Comparison of ENCODE assay signal across 25 mouse cellular contexts in genomic region chr2:146361076-146361475, GRCm38 (mm10).
A peak's percentile ranks its signal among the peaks of the same experiment; 100 is the strongest.
DNase-seq lines count a peak whose midpoint lies in the region; ATAC-seq and TF ChIP-seq lines count a peak whose summit lies in the region.
"Had no signal": no experiment of that assay in that cellular context is flagged by ENCODE, and none has a peak within 500 bp of the region (broad histone marks: within the 10 kb centered on the region; RNA-seq: fewer than 3 reads in every experiment).

No protein-coding gene starts in this region.

- no peak overlapping the region for H3K4me3 ChIP-seq in embryonic facial prominence, embryonic 14.5 days (ENCODE audit: low read depth, low read length)
- no peak overlapping the region for H3K4me3 ChIP-seq in embryonic facial prominence, embryonic 10.5 days
- no peak overlapping the region for H3K4me3 ChIP-seq in forebrain, embryonic 14.5 days (ENCODE audit: low read depth, low read length)
- H3K4me3 ChIP-seq in forebrain, embryonic 11.5 days (ENCODE audit: low read depth, low read length), result no peak overlapping the region
- H3K4me3 ChIP-seq in midbrain, postnatal 0 days (ENCODE audit: low read depth, low read length), result no peak overlapping the region
- H3K4me3 ChIP-seq in midbrain, embryonic 11.5 days (ENCODE audit: low read depth, low read length), result no peak overlapping the region
- H3K4me3 ChIP-seq: embryonic facial prominence, embryonic 13.5 days; erythroblast, embryonic 14.5 days; forebrain, embryonic 10.5 days; forebrain, embryonic 15.5 days had no signal

- no peaks in the 10 kb centered on the region for H3K36me3 ChIP-seq in embryonic facial prominence, embryonic 14.5 days (ENCODE audit: control insufficient read depth, insufficient read depth, low read length)
- no peaks in the 10 kb centered on the region for H3K36me3 ChIP-seq in embryonic facial prominence, embryonic 10.5 days (replicated peaks)
- no peaks in the 10 kb centered on the region; the same call in 1 of the 2 replicates for H3K36me3 ChIP-seq in forebrain, embryonic 14.5 days (ENCODE audit: control insufficient read depth, insufficient read depth, low read length)
- no peaks in the 10 kb centered on the region for H3K36me3 ChIP-seq in forebrain, embryonic 11.5 days (ENCODE audit: control insufficient read depth, insufficient read depth, low read length)
- H3K36me3 ChIP-seq in midbrain, postnatal 0 days (ENCODE audit: insufficient read depth, low read length), result no peaks in the 10 kb centered on the region
- H3K36me3 ChIP-seq in midbrain, embryonic 11.5 days (ENCODE audit: control insufficient read depth, insufficient read depth, low read length), result no peaks in the 10 kb centered on the region
- H3K36me3 ChIP-seq: embryonic facial prominence, embryonic 13.5 days; forebrain, embryonic 10.5 days; forebrain, embryonic 15.5 days had no signal

- peak; percentile 56 for ATAC-seq in embryonic facial prominence, embryonic 14.5 days (ENCODE audit: low read depth)
- ATAC-seq in forebrain, embryonic 14.5 days, result no peak
- ATAC-seq in forebrain, embryonic 11.5 days (replicated peaks; ENCODE audit: low FRiP score), result no peak
- ATAC-seq in midbrain, postnatal 0 days (ENCODE audit: low FRiP score), result no peak
- ATAC-seq in midbrain, embryonic 11.5 days (ENCODE audit: low FRiP score), result no peak
- ATAC-seq: activated CD4-positive, CD25-positive, alpha-beta regulatory T cell, adult 4 months; CD4-positive, CD25-positive, alpha-beta regulatory T cell, adult 4 months; forebrain, embryonic 15.5 days; Patski had no signal

- H3K4me1 ChIP-seq in embryonic facial prominence, embryonic 14.5 days (ENCODE audit: control insufficient read depth, insufficient read depth, low read length), result peaks cover 9% of the 10 kb centered on the region
- peaks cover 28% of the 10 kb centered on the region for H3K4me1 ChIP-seq in embryonic facial prominence, embryonic 10.5 days
- H3K4me1 ChIP-seq in forebrain, embryonic 14.5 days (ENCODE audit: control insufficient read depth, insufficient read depth, low read length), result peaks cover 11% of the 10 kb centered on the region; the same call in 1 of the 2 replicates
- no peaks in the 10 kb centered on the region for H3K4me1 ChIP-seq in forebrain, embryonic 11.5 days (replicated peaks; ENCODE audit: control insufficient read depth, insufficient read depth, low read length)
- no peaks in the 10 kb centered on the region for H3K4me1 ChIP-seq in midbrain, postnatal 0 days (ENCODE audit: insufficient read depth, low read length)
- H3K4me1 ChIP-seq in midbrain, embryonic 11.5 days (ENCODE audit: control insufficient read depth, insufficient read depth, low read length), result no peaks in the 10 kb centered on the region

- no peaks in the 10 kb centered on the region for H3K27me3 ChIP-seq in embryonic facial prominence, embryonic 14.5 days (replicated peaks; ENCODE audit: control insufficient read depth, insufficient read depth, low read length)
- H3K27me3 ChIP-seq in embryonic facial prominence, embryonic 10.5 days (replicated peaks; ENCODE audit: low read depth, poor library complexity, severe bottlenecking), result no peaks in the 10 kb centered on the region
- H3K27me3 ChIP-seq in forebrain, embryonic 14.5 days (replicated peaks; ENCODE audit: control insufficient read depth, insufficient read depth, low read length), result no peaks in the 10 kb centered on the region
- no peaks in the 10 kb centered on the region for H3K27me3 ChIP-seq in forebrain, embryonic 11.5 days (ENCODE audit: control insufficient read depth, insufficient read depth, low read length)
- no peaks in the 10 kb centered on the region for H3K27me3 ChIP-seq in midbrain, postnatal 0 days (ENCODE audit: insufficient read depth, low read length)
- no peaks in the 10 kb centered on the region for H3K27me3 ChIP-seq in midbrain, embryonic 11.5 days (ENCODE audit: control insufficient read depth, insufficient read depth, low read length)
- H3K27me3 ChIP-seq: CH12.LX; embryonic facial prominence, embryonic 13.5 days; forebrain, embryonic 15.5 days; Patski had no signal

- H3K4me2 ChIP-seq in embryonic facial prominence, embryonic 14.5 days (ENCODE audit: low read depth, low read length), result no peak overlapping the region
- no peak overlapping the region for H3K4me2 ChIP-seq in forebrain, embryonic 14.5 days (ENCODE audit: low read length)
- H3K4me2 ChIP-seq in forebrain, embryonic 11.5 days (ENCODE audit: low read depth, low read length, severe bottlenecking), result no peak overlapping the region
- no peak overlapping the region for H3K4me2 ChIP-seq in midbrain, postnatal 0 days (ENCODE audit: low read depth, low read length, poor library complexity, severe bottlenecking)
- H3K4me2 ChIP-seq in midbrain, embryonic 11.5 days, result no peak overlapping the region
- H3K4me2 ChIP-seq: embryonic facial prominence, embryonic 13.5 days; forebrain, embryonic 15.5 days had no signal

- no peaks in the 10 kb centered on the region for H3K9me3 ChIP-seq in embryonic facial prominence, embryonic 14.5 days (ENCODE audit: control insufficient read depth, low read length)
- no peaks in the 10 kb centered on the region for H3K9me3 ChIP-seq in embryonic facial prominence, embryonic 10.5 days
- no peaks in the 10 kb centered on the region for H3K9me3 ChIP-seq in forebrain, embryonic 14.5 days (replicated peaks; ENCODE audit: control insufficient read depth, low read length)
- no peaks in the 10 kb centered on the region for H3K9me3 ChIP-seq in forebrain, embryonic 11.5 days (ENCODE audit: control insufficient read depth, low read length)
- no peaks in the 10 kb centered on the region for H3K9me3 ChIP-seq in midbrain, postnatal 0 days (ENCODE audit: low read length)
- no peaks in the 10 kb centered on the region for H3K9me3 ChIP-seq in midbrain, embryonic 11.5 days (ENCODE audit: control insufficient read depth, low read length)
- H3K9me3 ChIP-seq: embryonic facial prominence, embryonic 13.5 days; forebrain, embryonic 10.5 days; forebrain, embryonic 15.5 days; G1E had no signal

- DNase-seq in embryonic facial prominence, embryonic 14.5 days (ENCODE audit: low spot score), result peak; percentile 67
- no peak for DNase-seq in embryonic facial prominence, embryonic 10.5 days (ENCODE audit: low spot score)
- DNase-seq in forebrain, embryonic 14.5 days (ENCODE audit: low spot score), result peak; percentile 44
- DNase-seq in forebrain, embryonic 11.5 days (ENCODE audit: low spot score), result no peak
- DNase-seq in midbrain, postnatal 0 days (ENCODE audit: low spot score), result peak; percentile 34
- no peak for DNase-seq in midbrain, embryonic 11.5 days (ENCODE audit: low spot score, missing footprints)
- DNase-seq in lung, postnatal 25 days (ENCODE audit: low spot score), result no peak
- DNase-seq: adrenal gland, adult 8-10 months; adrenal gland, postnatal 14 days; adrenal gland, postnatal 36 days; B cell, adult 2 months; cerebellum, adult 11 months; cerebellum, adult 18-20 months; cerebellum, adult 8-10 months; cerebellum, postnatal 10 days; cerebellum, postnatal 25 days had no signal

- no peak overlapping the region for H3K9ac ChIP-seq in embryonic facial prominence, embryonic 14.5 days (ENCODE audit: low read depth, low read length)
- H3K9ac ChIP-seq in forebrain, embryonic 14.5 days (ENCODE audit: low read length), result no peak overlapping the region
- H3K9ac ChIP-seq in forebrain, embryonic 11.5 days (ENCODE audit: low read length), result no peak overlapping the region
- no peak overlapping the region for H3K9ac ChIP-seq in midbrain, postnatal 0 days (replicated peaks; ENCODE audit: low read length, poor library complexity, severe bottlenecking)
- no peak overlapping the region for H3K9ac ChIP-seq in midbrain, embryonic 11.5 days (ENCODE audit: low read length)
- H3K9ac ChIP-seq: embryonic facial prominence, embryonic 13.5 days; forebrain, embryonic 15.5 days had no signal

- no peak for TF ChIP-seq CTCF in midbrain, postnatal 0 days (IDR thresholded peaks at IDR 0.05)

- H3K27ac ChIP-seq in embryonic facial prominence, embryonic 14.5 days (replicated peaks; ENCODE audit: low read depth, low read length), result no peak overlapping the region
- H3K27ac ChIP-seq in embryonic facial prominence, embryonic 10.5 days (replicated peaks), result no peak overlapping the region
- no peak overlapping the region for H3K27ac ChIP-seq in forebrain, embryonic 14.5 days (ENCODE audit: low read depth, low read length)
- no peak overlapping the region for H3K27ac ChIP-seq in forebrain, embryonic 11.5 days (ENCODE audit: low read depth, low read length)
- H3K27ac ChIP-seq in midbrain, postnatal 0 days (ENCODE audit: low read depth, low read length), result no peak overlapping the region
- H3K27ac ChIP-seq in midbrain, embryonic 11.5 days (ENCODE audit: low read depth, low read length), result no peak overlapping the region
- H3K27ac ChIP-seq: embryonic facial prominence, embryonic 13.5 days; forebrain, embryonic 10.5 days; forebrain, embryonic 15.5 days had no signal

- WGBS in embryonic facial prominence, embryonic 14.5 days, result 64% methylated on average over 3 of the region's 3 CpGs
- WGBS in embryonic facial prominence, embryonic 10.5 days, result 76% methylated on average over 3 of the region's 3 CpGs
- 62% methylated on average over 3 of the region's 3 CpGs for WGBS in forebrain, embryonic 14.5 days
- 81% methylated on average over 3 of the region's 3 CpGs for WGBS in forebrain, embryonic 11.5 days
- 81% methylated on average over 3 of the region's 3 CpGs for WGBS in midbrain, postnatal 0 days
- WGBS in midbrain, embryonic 11.5 days, result 86% methylated on average over 3 of the region's 3 CpGs

Comparison
In these comparisons a context has a peak if more than half of its experiments do, and no peak if none do; other contexts are left out.
1. DNase-seq: peak in embryonic facial prominence, embryonic 14.5 days (single experiment), forebrain, embryonic 14.5 days (single experiment) and midbrain, postnatal 0 days (single experiment); none in embryonic facial prominence, embryonic 10.5 days (single experiment), forebrain, embryonic 11.5 days (single experiment), midbrain, embryonic 11.5 days (single experiment) and lung, postnatal 25 days (single experiment).